Mouse (Mus musculus): ENCODE results near the gene Gm14147.
"Not testable (repeated sequence)": the region's sequence is repeated elsewhere in the genome, so short reads cannot be mapped to it uniquely, and the experiment has no call there.

Gene Gm14147

DNA sequence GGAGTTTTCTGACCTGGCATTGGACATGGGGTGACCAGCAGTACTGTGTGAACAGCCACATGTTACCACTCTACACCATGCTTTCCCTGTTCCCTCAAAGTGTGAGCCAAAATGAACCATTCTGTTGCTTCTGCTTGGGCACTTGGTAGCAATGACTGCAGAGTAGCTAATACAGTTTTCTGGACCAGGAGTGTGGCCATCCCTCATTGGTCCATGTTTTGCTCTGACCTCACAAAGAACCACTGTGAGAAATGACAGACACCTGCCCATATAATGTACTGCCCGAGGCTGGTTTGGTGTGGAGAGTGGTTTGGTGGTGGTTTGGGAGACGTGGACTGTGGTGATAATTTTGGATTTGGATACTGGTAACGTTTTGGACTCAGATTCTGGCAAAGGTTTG is at the start of gene Gm14147:
TSS of gene Gm14147 (plus strand) at position 301 of the 400 bp plus-strand sequence.
- not testable (repeated sequence) for DNase-seq (ENCODE audit: low spot score in 2 of 2)

DNA sequence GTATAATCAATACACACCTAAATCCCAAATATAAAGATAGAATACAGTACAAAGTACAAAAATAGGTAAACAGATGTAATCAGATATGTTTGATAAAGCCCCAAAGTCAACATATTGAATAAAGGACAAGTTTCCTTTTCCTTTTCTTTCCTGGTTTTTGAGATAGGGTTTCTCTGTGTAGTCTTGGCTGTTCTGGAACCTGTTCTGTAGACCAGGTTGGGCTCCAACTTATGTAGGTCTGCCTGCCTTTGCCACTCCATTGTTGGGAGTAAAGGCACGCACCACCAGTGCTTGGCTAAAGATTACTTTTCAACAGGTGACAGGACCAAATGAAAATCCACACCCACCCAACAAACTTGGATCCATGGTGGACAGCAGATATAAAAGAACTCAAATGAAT is 41.4 kb upstream of the Gm14147 start:
- DNase-seq (ENCODE audit: low spot score in 2 of 2) = no peak

- not testable (repeated sequence) for DNase-seq (ENCODE audit: low spot score in 2 of 2)
Observed at GRCm38 (mm10) chr2:151092250-151092649, 5.8 kb upstream of the Gm14147 start, which contains the start of gene Gm14151. Gene Gm14151, minus strand, starts transcription at chr2:151092350.
